Mouse (Mus musculus) midbrain, embryonic 16.5 days (tissue): Measurements from ENCODE around the gene Ermap. TPM values are rescaled to one million over a fixed set of nuclear protein-coding genes. Genes with fewer than 3 reads are reported as not detected.

Source experiments
- ATAC-seq: fragments of 200-750 bp; cut with Nextera tagmentation; 2 replicates; pipeline ENCODE4 v1.8.0; 2017; ENCODE audit warnings: moderate TSS enrichment
- H3K27ac ChIP-seq: fragments of 300-500 bp; sonication (generic); 2 replicates; pipeline ENCODE4 v1.5.1; 2014; ENCODE audit warnings: mild to moderate bottlenecking, low read length, mixed read lengths
- H3K27me3 ChIP-seq: fragments of 300-500 bp; sonication (generic); 2 replicates; pipeline ENCODE4 v1.6.1; 2014; ENCODE audit warnings: low read depth, low read length, mixed read lengths; ENCODE audit not compliant: control insufficient read depth, insufficient read depth
- H3K36me3 ChIP-seq: fragments of 300-500 bp; sonication (generic); 2 replicates; pipeline ENCODE4 v1.6.1; 2014; ENCODE audit warnings: mild to moderate bottlenecking, low read length, moderate library complexity, mixed read lengths; ENCODE audit not compliant: control insufficient read depth, insufficient read depth
- H3K4me1 ChIP-seq: fragments of 300-500 bp; sonication (generic); 2 replicates; pipeline ENCODE4 v1.6.1; 2014; ENCODE audit warnings: mild to moderate bottlenecking, low read length, mixed read lengths; ENCODE audit not compliant: control insufficient read depth, insufficient read depth
- H3K4me2 ChIP-seq: fragments of 300-500 bp; sonication (generic); 2 replicates; pipeline ENCODE4 v1.6.1; 2014; ENCODE audit warnings: mild to moderate bottlenecking, low read length, mixed read lengths
- H3K4me3 ChIP-seq: fragments of 300-500 bp; sonication (generic); 2 replicates; pipeline ENCODE4 v1.5.1; 2014; ENCODE audit warnings: low read depth, mild to moderate bottlenecking, low read length, moderate library complexity, mixed read lengths
- H3K9ac ChIP-seq: fragments of 300-500 bp; sonication (generic); 2 replicates; pipeline ENCODE4 v1.6.1; 2014; ENCODE audit warnings: low read depth, low read length, mixed read lengths
- H3K9me3 ChIP-seq: fragments of 300-500 bp; sonication (generic); replicated peaks from 2 replicates; pipeline ENCODE4 v1.6.1; 2014; ENCODE audit warnings: mild to moderate bottlenecking, low read length, mixed read lengths; ENCODE audit not compliant: control insufficient read depth, poor library complexity, severe bottlenecking
- WGBS: fragments of 180-500 bp; shearing (Covaris S2); extraction: QIAGEN DNeasy Blood & Tissue Kit; methylation state at CpG from one replicate; pipeline ENCODE4 v1.1.7; 2014; 5-methylcytosine and 5-hydroxymethylcytosine counted together
- polyA plus RNA-seq: library from polyadenylated mRNA; unstranded; fragments of >200 nt; fragmentation: Nextera tagmentation; extraction: Ambion mirVana; gene quantifications from 2 replicates; pipeline ENCODE4 v1.2.1, GENCODE M21; 2015

The Ermap gene
- polyA plus RNA-seq, 1 experiment from 2014 or later = 0.14 TPM

DNA sequence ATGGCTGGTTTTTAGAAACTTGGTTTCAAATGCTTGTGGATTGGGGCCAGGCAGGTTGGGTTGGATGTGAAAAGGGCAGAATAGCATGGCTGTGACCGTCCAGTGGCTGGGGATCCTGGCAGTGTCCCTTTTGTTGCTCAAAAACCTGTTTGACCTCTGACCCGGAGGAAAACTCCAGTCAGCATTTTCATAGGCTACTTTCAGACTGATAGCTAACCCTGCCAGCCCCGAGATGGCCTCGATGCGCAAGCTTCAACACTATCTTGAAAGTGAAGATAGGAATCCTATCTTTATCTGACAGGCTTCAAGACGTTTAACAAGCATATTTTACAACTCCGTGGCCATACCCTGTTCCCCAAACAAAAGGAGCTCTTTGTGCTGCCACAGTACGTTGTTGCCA lies 52.5 kb downstream of the Ermap start:
- H3K4me1 ChIP-seq = peaks cover 10% of the 10 kb centered on the region
- H3K4me3 ChIP-seq = no peak overlapping the region
- 0 out of 2 replicates have a peak overlapping the region, but pooled peaks have one; percentile 65 for H3K27ac ChIP-seq
- H3K9ac ChIP-seq = no peak overlapping the region
- no peak overlapping the region for H3K4me2 ChIP-seq
- peaks cover 16% of the 10 kb centered on the region; the same call in 1 of the 2 replicates for H3K36me3 ChIP-seq
- ATAC-seq = no peak
- no peaks in the 10 kb centered on the region for H3K9me3 ChIP-seq
- H3K27me3 ChIP-seq = no peaks in the 10 kb centered on the region
- 60% methylated on average over 8 of the region's 8 CpGs for WGBS

DNA sequence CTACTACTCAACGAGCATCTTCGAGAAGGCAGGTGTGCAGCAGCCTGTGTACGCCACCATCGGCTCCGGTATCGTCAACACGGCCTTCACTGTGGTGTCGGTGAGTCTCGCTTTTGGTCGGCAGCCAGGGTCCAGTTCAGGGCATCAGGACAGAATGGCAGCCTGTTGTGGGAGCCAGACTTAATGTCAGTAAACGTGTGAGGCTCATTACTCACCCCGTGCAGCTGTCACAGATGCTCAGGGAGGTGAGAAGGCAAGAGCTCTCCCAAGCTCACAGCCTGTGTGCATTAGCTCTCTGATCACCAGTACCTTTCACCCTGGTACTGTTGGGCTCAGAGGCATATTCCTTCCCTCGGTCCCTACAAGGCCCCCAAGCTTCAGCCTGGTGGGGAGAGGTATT lies 56.0 kb downstream of the Ermap start:
- Histone ChIP-seq H3K4me3 (no peak overlapping the region), H3K27ac (no peak overlapping the region), H3K27me3 (no peaks in the 10 kb centered on the region), H3K9me3 (no peaks in the 10 kb centered on the region), H3K36me3 (peaks cover 16% of the 10 kb centered on the region; the same call in 1 of the 2 replicates), H3K4me2 (no peak overlapping the region), H3K9ac (no peak overlapping the region), H3K4me1 (peaks cover 10% of the 10 kb centered on the region)
- WGBS = 93% methylated on average over 13 of the region's 13 CpGs
- no peak for ATAC-seq

DNA sequence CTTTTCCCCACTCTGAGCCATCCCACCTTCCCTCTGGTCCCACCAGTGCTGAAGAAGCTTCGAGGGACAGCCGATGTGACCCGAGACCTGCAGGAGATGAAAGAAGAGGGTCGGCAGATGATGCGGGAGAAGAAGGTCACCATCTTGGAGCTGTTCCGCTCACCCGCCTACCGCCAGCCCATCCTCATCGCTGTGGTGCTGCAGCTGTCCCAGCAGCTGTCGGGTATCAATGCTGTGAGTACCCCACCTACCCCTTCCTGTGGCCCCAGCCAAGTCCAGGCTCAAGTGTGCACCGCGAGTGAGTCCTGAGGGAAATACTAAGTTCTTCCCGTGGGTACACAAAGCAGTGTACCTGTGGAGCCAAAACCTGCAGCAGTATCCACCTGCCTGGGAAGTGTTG lies 56.5 kb downstream of the Ermap start:
- H3K9ac ChIP-seq = no peak overlapping the region
- H3K27ac ChIP-seq = no peak overlapping the region
- WGBS = 91% methylated on average over 13 of the region's 13 CpGs
- H3K9me3 ChIP-seq = no peaks in the 10 kb centered on the region
- no peak overlapping the region for H3K4me2 ChIP-seq
- no peaks in the 10 kb centered on the region for H3K27me3 ChIP-seq
- ATAC-seq = no peak
- peaks cover 7% of the 10 kb centered on the region for H3K4me1 ChIP-seq
- H3K36me3 ChIP-seq = peaks cover 16% of the 10 kb centered on the region; the same call in 1 of the 2 replicates
- no peak overlapping the region for H3K4me3 ChIP-seq

DNA sequence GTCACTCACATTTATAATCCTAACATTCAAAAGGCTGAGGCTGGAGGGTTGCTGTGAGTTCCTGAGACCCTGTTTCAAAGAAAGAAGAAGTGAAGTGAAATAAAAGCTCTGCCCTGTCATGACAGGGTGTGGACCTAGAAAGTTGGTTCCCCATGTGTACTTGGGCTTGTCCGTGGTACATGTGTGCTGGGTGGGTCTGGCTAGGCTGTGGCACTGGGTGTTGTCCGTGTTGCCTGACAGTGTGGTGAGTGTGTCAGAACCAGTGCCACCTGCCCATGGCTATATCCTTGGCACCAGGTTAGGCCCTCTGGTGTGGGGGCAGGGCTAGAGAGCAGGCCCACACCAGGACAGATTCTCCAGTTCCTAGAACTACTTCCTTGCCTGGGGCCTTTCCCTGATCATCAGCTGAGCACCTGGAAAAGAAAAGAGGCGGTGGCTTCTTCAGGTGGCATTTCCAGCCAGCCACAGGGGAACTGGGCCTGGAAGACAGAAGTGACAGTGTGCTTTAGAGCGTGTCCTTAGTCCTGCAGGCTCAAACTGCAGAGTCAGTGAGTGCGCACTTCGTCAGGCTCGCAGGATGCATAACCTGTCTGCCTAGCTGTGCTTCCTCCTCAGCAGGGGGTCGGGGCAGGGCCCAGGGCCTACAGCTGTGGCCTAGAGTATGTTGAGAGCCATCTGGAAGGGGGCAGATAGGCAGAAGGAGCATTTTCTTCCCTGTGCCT lies 58.5 kb downstream of the Ermap start:
- Histone ChIP-seq H3K9me3 (no peaks in the 10 kb centered on the region), H3K4me2 (no peak overlapping the region), H3K4me3 (no peak overlapping the region), H3K27ac (no peak overlapping the region), H3K4me1 (no peaks in the 10 kb centered on the region), H3K36me3 (peaks cover 13% of the 10 kb centered on the region; the same call in 1 of the 2 replicates), H3K9ac (no peak overlapping the region), H3K27me3 (no peaks in the 10 kb centered on the region)
- 80% methylated on average over 8 of the region's 8 CpGs for WGBS
- ATAC-seq = no peak

DNA sequence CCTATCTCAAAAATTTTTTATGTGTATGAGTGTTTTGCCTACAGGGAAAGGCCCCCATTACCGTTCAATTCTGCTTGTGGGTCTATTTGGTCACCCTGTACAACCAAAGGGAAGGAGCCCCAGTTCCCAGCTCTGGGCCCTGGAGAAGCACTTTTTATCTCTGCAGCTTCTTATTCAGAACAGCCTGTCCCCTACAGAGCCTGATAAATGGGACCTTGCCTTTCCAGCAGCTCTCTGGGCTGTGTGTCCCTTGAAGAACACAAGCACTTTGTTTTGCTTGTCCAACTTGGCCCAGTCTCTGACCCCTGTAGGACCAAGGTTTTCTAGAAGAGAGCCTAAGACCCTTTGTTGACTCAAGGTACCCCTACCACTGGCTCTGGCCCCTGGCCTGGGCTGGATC lies 60.7 kb downstream of the Ermap start:
- ATAC-seq = no peak
- Histone ChIP-seq H3K27me3 (no peaks in the 10 kb centered on the region), H3K9ac (no peak overlapping the region), H3K36me3 (peaks cover 7% of the 10 kb centered on the region; the same call in 1 of the 2 replicates), H3K4me1 (no peaks in the 10 kb centered on the region), H3K9me3 (no peaks in the 10 kb centered on the region), H3K4me2 (no peak overlapping the region), H3K27ac (no peak overlapping the region), H3K4me3 (no peak overlapping the region)
- 81% methylated on average over 1 of the region's 1 CpGs for WGBS

DNA sequence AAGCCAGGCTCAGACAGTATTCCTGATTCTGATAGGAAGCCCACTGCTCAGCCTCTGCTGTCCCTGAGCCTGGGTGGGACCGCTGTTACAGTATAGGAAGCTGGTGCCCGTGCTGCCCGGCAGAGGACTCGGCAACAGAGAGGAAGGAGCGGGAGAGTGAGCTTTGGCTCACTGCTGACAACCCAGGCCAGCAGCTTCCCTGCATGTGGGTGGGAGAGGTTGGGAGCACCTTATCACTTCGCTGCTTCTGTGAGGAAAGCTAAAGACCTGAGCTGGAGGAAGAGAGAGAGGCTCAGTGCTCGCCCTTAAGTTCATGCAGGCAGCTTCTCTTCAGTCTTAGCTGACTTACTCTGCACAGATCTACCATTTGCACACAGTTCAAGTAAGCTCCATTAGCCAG lies 61.3 kb downstream of the Ermap start:
- 81% methylated on average over 7 of the region's 7 CpGs for WGBS

DNA sequence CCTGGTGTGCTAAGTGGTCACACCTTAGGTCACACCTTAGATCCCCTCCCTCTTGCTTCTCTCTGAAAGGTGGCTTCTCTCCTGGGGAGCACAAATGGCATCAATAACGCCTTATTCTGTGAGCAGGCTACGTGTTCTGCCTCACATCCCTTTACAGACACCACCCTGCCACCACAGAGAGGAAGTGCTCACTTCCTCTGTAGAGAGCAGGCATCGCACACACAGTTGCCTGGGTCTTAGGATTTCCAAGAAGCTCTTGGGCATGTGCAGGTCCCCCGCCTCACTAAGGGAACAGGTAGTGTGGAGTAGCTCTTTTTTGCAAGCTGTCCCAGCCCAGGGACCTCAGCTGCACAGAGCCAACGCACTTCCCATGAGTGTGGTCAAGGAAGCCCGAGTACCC lies 62.6 kb downstream of the Ermap start:
- no peak for ATAC-seq
- H3K27me3 ChIP-seq = no peaks in the 10 kb centered on the region
- H3K4me2 ChIP-seq = no peak overlapping the region
- H3K4me3 ChIP-seq = no peak overlapping the region
- WGBS = 80% methylated on average over 6 of the region's 6 CpGs
- no peaks in the 10 kb centered on the region for H3K9me3 ChIP-seq
- H3K27ac ChIP-seq = no peak overlapping the region
- no peak overlapping the region for H3K9ac ChIP-seq
- H3K4me1 ChIP-seq = no peaks in the 10 kb centered on the region
- H3K36me3 ChIP-seq = no peaks in the 10 kb centered on the region

More for the DNA sequence above, 61.3 kb downstream of the Ermap start:
- no peak for ATAC-seq
- H3K4me3 ChIP-seq = no peak overlapping the region
- no peaks in the 10 kb centered on the region for H3K27me3 ChIP-seq
- no peaks in the 10 kb centered on the region for H3K4me1 ChIP-seq
- H3K4me2 ChIP-seq = no peak overlapping the region
- peaks cover 2% of the 10 kb centered on the region; the same call in 1 of the 2 replicates for H3K36me3 ChIP-seq
- H3K27ac ChIP-seq = no peak overlapping the region
- H3K9me3 ChIP-seq = no peaks in the 10 kb centered on the region
- H3K9ac ChIP-seq = no peak overlapping the region

DNA sequence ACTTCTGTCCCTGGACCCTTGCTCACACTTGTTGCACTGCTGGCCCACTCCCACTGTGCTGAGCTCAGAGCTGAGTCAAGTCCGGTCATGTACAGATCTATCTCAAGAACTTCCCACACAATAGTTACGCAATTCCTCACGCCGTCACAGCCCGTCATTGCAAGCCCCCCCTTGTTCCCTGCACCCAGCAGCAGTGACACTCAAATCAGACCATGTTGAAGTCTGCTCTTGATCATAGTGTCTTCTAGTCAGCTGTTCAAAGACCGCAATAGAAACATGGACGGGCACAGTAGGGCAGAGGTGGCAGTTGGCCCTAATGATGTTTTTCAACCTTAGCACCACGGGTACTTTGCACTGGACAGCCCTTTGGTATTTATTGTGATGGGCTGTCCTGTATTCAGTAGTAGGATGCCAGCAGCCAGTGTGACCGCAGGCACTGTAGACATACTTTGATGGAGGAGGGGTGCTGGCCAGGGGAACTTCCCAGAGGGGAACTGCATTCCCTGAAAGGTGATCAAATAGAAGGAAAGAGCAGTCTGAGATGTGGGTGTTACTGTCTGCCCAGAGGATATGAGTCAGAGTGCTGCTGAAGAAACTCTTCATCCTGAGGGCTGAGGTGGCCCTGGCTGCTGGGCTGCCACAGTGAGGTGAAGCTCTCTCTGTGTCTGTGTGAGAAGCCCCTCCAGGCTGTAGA lies 64.1 kb downstream of the Ermap start:
- 83% methylated on average over 9 of the region's 9 CpGs for whole genome bisulfite sequencing
- no peak for ATAC-seq
- no peaks in the 10 kb centered on the region; the same call in 1 of the 2 replicates for H3K36me3 ChIP-seq

More for the DNA sequence above, 64.1 kb downstream of the Ermap start:
- H3K9ac ChIP-seq = no peak overlapping the region
- H3K27ac ChIP-seq = no peak overlapping the region
- no peaks in the 10 kb centered on the region for H3K9me3 ChIP-seq
- H3K27me3 ChIP-seq = no peaks in the 10 kb centered on the region
- no peak overlapping the region for H3K4me3 ChIP-seq
- no peak overlapping the region for H3K4me2 ChIP-seq
- H3K4me1 ChIP-seq = no peaks in the 10 kb centered on the region
